9 mouse cellular contexts compared by ENCODE assay signal in genomic region chr15:99031388-99031675, GRCm38 (mm10). TPM values are rescaled to one million over a fixed set of nuclear protein-coding genes. Genes with fewer than 3 reads are reported as not detected.
DNase-seq lines count a peak whose midpoint lies in the region; ATAC-seq lines count a peak whose summit lies in the region.
"Had no signal": no experiment of that assay in that cellular context is flagged by ENCODE, and none has a peak within 500 bp of the region (broad histone marks: within the 10 kb centered on the region; RNA-seq: fewer than 3 reads in every experiment).

No protein-coding gene starts in this region.

- H3K9ac ChIP-seq in midbrain, embryonic 11.5 days (ENCODE audit: low read length), result no peak overlapping the region
- H3K9ac ChIP-seq in midbrain, embryonic 16.5 days (ENCODE audit: low read depth, low read length), result no peak overlapping the region
- peak overlapping the region; percentile 78; the same call in 1 of the 2 replicates for H3K9ac ChIP-seq in intestine, embryonic 14.5 days (ENCODE audit: low read length)
- H3K9ac ChIP-seq in stomach, embryonic 14.5 days (replicated peaks; ENCODE audit: low read depth, low read length), result no peak overlapping the region; the same call in 1 of the 2 replicates

- H3K4me1 ChIP-seq in erythroblast, embryonic 14.5 days (ENCODE audit: control insufficient read depth), result peaks cover 63% of the 10 kb centered on the region
- peaks cover 11% of the 10 kb centered on the region for H3K4me1 ChIP-seq in midbrain, embryonic 11.5 days (ENCODE audit: control insufficient read depth, insufficient read depth, low read length)
- H3K4me1 ChIP-seq in midbrain, embryonic 16.5 days (ENCODE audit: control insufficient read depth, insufficient read depth, low read length), result peaks cover 14% of the 10 kb centered on the region
- peaks cover 8% of the 10 kb centered on the region for H3K4me1 ChIP-seq in intestine, embryonic 14.5 days (replicated peaks; ENCODE audit: control insufficient read depth, insufficient read depth, low read length)
- peaks cover 23% of the 10 kb centered on the region for H3K4me1 ChIP-seq in stomach, embryonic 14.5 days (ENCODE audit: control insufficient read depth, insufficient read depth, low read length)

- peak overlapping the region; percentile 77 for H3K4me2 ChIP-seq in midbrain, embryonic 11.5 days
- H3K4me2 ChIP-seq in midbrain, embryonic 16.5 days (ENCODE audit: low read length), result no peak overlapping the region
- H3K4me2 ChIP-seq in intestine, embryonic 14.5 days (ENCODE audit: low read length), result peak overlapping the region; percentile 77
- H3K4me2 ChIP-seq in stomach, embryonic 14.5 days (replicated peaks; ENCODE audit: low read depth, low read length), result peak overlapping the region; percentile 69

- no peak for ATAC-seq in erythroblast, adult 5-6 weeks (replicated peaks; ENCODE audit: low FRiP score, poor library complexity, severe bottlenecking)
- ATAC-seq in midbrain, embryonic 11.5 days (ENCODE audit: low FRiP score), result no peak
- no peak for ATAC-seq in midbrain, embryonic 16.5 days
- no peak for ATAC-seq in intestine, embryonic 14.5 days (replicated peaks; ENCODE audit: low FRiP score, low TSS enrichment, low read depth)
- no peak for ATAC-seq in stomach, embryonic 14.5 days (ENCODE audit: insufficient number of reproducible peaks, insufficient read depth, low FRiP score, low read depth)

- WGBS in midbrain, embryonic 11.5 days, result 84% methylated on average over 4 of the region's 4 CpGs
- 84% methylated on average over 4 of the region's 4 CpGs for WGBS in midbrain, embryonic 16.5 days
- 58% methylated on average over 4 of the region's 4 CpGs for WGBS in intestine, embryonic 14.5 days
- whole genome bisulfite sequencing in stomach, embryonic 14.5 days, result 66% methylated on average over 4 of the region's 4 CpGs

- H3K27me3 ChIP-seq in erythroblast, embryonic 14.5 days (ENCODE audit: control insufficient read depth), result no peaks in the 10 kb centered on the region
- peaks cover 5% of the 10 kb centered on the region for H3K27me3 ChIP-seq in midbrain, embryonic 11.5 days (ENCODE audit: control insufficient read depth, insufficient read depth, low read length)
- H3K27me3 ChIP-seq in midbrain, embryonic 16.5 days (ENCODE audit: control insufficient read depth, insufficient read depth, low read depth, low read length), result peaks cover 6% of the 10 kb centered on the region
- no peaks in the 10 kb centered on the region for H3K27me3 ChIP-seq in intestine, embryonic 14.5 days (replicated peaks; ENCODE audit: control insufficient read depth, insufficient read depth, low read length)
- H3K27me3 ChIP-seq in stomach, embryonic 14.5 days (ENCODE audit: control insufficient read depth, insufficient read depth, low read length), result no peaks in the 10 kb centered on the region

- no peak for DNase-seq in midbrain, embryonic 11.5 days (ENCODE audit: low spot score, missing footprints)
- no peak for DNase-seq in intestine, embryonic 14.5 days (ENCODE audit: low spot score)
- no peak for DNase-seq in T-cell, adult 2 months (ENCODE audit: low spot score)
- DNase-seq in left cerebral cortex, postnatal 10 days (ENCODE audit: extremely low spot score in 1 of 2, low spot score in 2 of 2), result no peak
- DNase-seq: cerebellum, postnatal 10 days had no signal

- H3K36me3 ChIP-seq in erythroblast, embryonic 14.5 days (ENCODE audit: control insufficient read depth), result peaks cover 51% of the 10 kb centered on the region
- no peaks in the 10 kb centered on the region for H3K36me3 ChIP-seq in midbrain, embryonic 11.5 days (ENCODE audit: control insufficient read depth, insufficient read depth, low read length)
- no peaks in the 10 kb centered on the region for H3K36me3 ChIP-seq in midbrain, embryonic 16.5 days (ENCODE audit: control insufficient read depth, insufficient read depth, low read length)
- H3K36me3 ChIP-seq in intestine, embryonic 14.5 days (ENCODE audit: control insufficient read depth, insufficient read depth, low read length), result peaks cover 24% of the 10 kb centered on the region
- H3K36me3 ChIP-seq in stomach, embryonic 14.5 days (ENCODE audit: control insufficient read depth, insufficient read depth, low read length), result peaks cover 18% of the 10 kb centered on the region

- H3K27ac ChIP-seq in midbrain, embryonic 11.5 days (ENCODE audit: low read depth, low read length), result no peak overlapping the region
- H3K27ac ChIP-seq in midbrain, embryonic 16.5 days (ENCODE audit: low read length), result no peak overlapping the region
- no peak overlapping the region for H3K27ac ChIP-seq in intestine, embryonic 14.5 days (ENCODE audit: low read depth)
- H3K27ac ChIP-seq in stomach, embryonic 14.5 days (ENCODE audit: low read length), result no peak overlapping the region

- no peaks in the 10 kb centered on the region for H3K9me3 ChIP-seq in erythroblast, embryonic 14.5 days (ENCODE audit: control insufficient read depth, low read length)
- no peaks in the 10 kb centered on the region for H3K9me3 ChIP-seq in midbrain, embryonic 11.5 days (ENCODE audit: control insufficient read depth, low read length)
- H3K9me3 ChIP-seq in midbrain, embryonic 16.5 days (replicated peaks; ENCODE audit: control insufficient read depth, low read length, poor library complexity, severe bottlenecking), result no peaks in the 10 kb centered on the region
- H3K9me3 ChIP-seq in intestine, embryonic 14.5 days (ENCODE audit: control insufficient read depth, low read length), result no peaks in the 10 kb centered on the region
- no peaks in the 10 kb centered on the region for H3K9me3 ChIP-seq in stomach, embryonic 14.5 days (ENCODE audit: control insufficient read depth, low read depth, low read length)

- intact Hi-C loops in left cerebral cortex, postnatal 10 days (cut with DNase I), result no loop called here

- peak overlapping the region; percentile 70 for H3K4me3 ChIP-seq in erythroblast, embryonic 14.5 days (replicated peaks)
- peak overlapping the region; percentile 52 for H3K4me3 ChIP-seq in midbrain, embryonic 11.5 days (ENCODE audit: low read depth, low read length)
- no peak overlapping the region for H3K4me3 ChIP-seq in midbrain, embryonic 16.5 days (ENCODE audit: low read depth, low read length)
- peak overlapping the region; percentile 67 for H3K4me3 ChIP-seq in intestine, embryonic 14.5 days (ENCODE audit: low read depth, low read length)
- peak overlapping the region; percentile 56 for H3K4me3 ChIP-seq in stomach, embryonic 14.5 days (ENCODE audit: low read depth, low read length)

RNA-seq across cellular contexts. Expression of gene Tuba1c, which starts 1.6 kb away (rescaled TPM):
- 12.6 and 20.7 TPM in 2 replicates for polyA plus RNA-seq in erythroblast, embryonic 14.5 days (2012)
- 73.8 and 96.1 TPM in 2 replicates for total RNA-seq in erythroblast, adult 5-6 weeks (2015; ENCODE audit: low replicate concordance)
- 36.4 and 46.4 TPM in 2 replicates for total RNA-seq in erythroblast, adult 5-6 weeks (2017; ENCODE audit: low replicate concordance)
- 102 and 106 TPM in 2 replicates for polyA plus RNA-seq in midbrain, embryonic 11.5 days (2014; fragmentation: Nextera tagmentation; extraction: Ambion mirVana)
- polyA plus RNA-seq in midbrain, embryonic 16.5 days (2015; fragmentation: Nextera tagmentation; extraction: Ambion mirVana), result 11.6 and 12.5 TPM in 2 replicates
- polyA plus RNA-seq in intestine, embryonic 14.5 days (2014; fragmentation: Nextera tagmentation; extraction: Ambion mirVana), result 269 and 276 TPM in 2 replicates
- polyA plus RNA-seq in stomach, embryonic 14.5 days (2014; fragmentation: Nextera tagmentation; extraction: Ambion mirVana), result 191 and 203 TPM in 2 replicates
- total RNA-seq in left cerebral cortex, postnatal 10 days (2021), result 100 to 1,000 TPM; 255 to 292 TPM

RNA-seq across cellular contexts. Expression of gene Prph, which starts 23.6 kb away (rescaled TPM):
- not detected in 2 replicates for polyA plus RNA-seq in erythroblast, embryonic 14.5 days (2012)
- not detected in 2 replicates for total RNA-seq in erythroblast, adult 5-6 weeks (2015; ENCODE audit: low replicate concordance)
- not detected in 2 replicates for total RNA-seq in erythroblast, adult 5-6 weeks (2017; ENCODE audit: low replicate concordance)
- polyA plus RNA-seq in midbrain, embryonic 11.5 days (2014; fragmentation: Nextera tagmentation; extraction: Ambion mirVana), result 3.6 and 4.8 TPM in 2 replicates
- polyA plus RNA-seq in midbrain, embryonic 16.5 days (2015; fragmentation: Nextera tagmentation; extraction: Ambion mirVana), result 5.1 and 7.1 TPM in 2 replicates
- 54.4 and 56.3 TPM in 2 replicates for polyA plus RNA-seq in intestine, embryonic 14.5 days (2014; fragmentation: Nextera tagmentation; extraction: Ambion mirVana)
- 31.1 and 38.9 TPM in 2 replicates for polyA plus RNA-seq in stomach, embryonic 14.5 days (2014; fragmentation: Nextera tagmentation; extraction: Ambion mirVana)
- 1 to 10 TPM; 5.5 to 5.9 TPM for total RNA-seq in left cerebral cortex, postnatal 10 days (2021)

RNA-seq across cellular contexts. Expression of gene Troap, which starts 43.0 kb away (rescaled TPM):
- polyA plus RNA-seq in erythroblast, embryonic 14.5 days (2012), result 17.1 and 18.1 TPM in 2 replicates
- total RNA-seq in erythroblast, adult 5-6 weeks (2015; ENCODE audit: low replicate concordance), result 11.9 and 21.7 TPM in 2 replicates
- total RNA-seq in erythroblast, adult 5-6 weeks (2017; ENCODE audit: low replicate concordance), result 20.4 and 28.1 TPM in 2 replicates
- 19.7 and 27.2 TPM in 2 replicates for polyA plus RNA-seq in midbrain, embryonic 11.5 days (2014; fragmentation: Nextera tagmentation; extraction: Ambion mirVana)
- polyA plus RNA-seq in midbrain, embryonic 16.5 days (2015; fragmentation: Nextera tagmentation; extraction: Ambion mirVana), result 3.2 and 4.9 TPM in 2 replicates
- polyA plus RNA-seq in intestine, embryonic 14.5 days (2014; fragmentation: Nextera tagmentation; extraction: Ambion mirVana), result 25.4 and 27.7 TPM in 2 replicates
- 22.7 and 24.6 TPM in 2 replicates for polyA plus RNA-seq in stomach, embryonic 14.5 days (2014; fragmentation: Nextera tagmentation; extraction: Ambion mirVana)
- total RNA-seq in left cerebral cortex, postnatal 10 days (2021), result 1 to 10 TPM; 1.4 to 2.2 TPM

RNA-seq across cellular contexts. Expression of gene C1ql4, which starts 56.3 kb away (rescaled TPM):
- not detected in 2 replicates for polyA plus RNA-seq in erythroblast, embryonic 14.5 days (2012)
- not detected in 2 replicates for total RNA-seq in erythroblast, adult 5-6 weeks (2015; ENCODE audit: low replicate concordance)
- not detected in 2 replicates for total RNA-seq in erythroblast, adult 5-6 weeks (2017; ENCODE audit: low replicate concordance)
- 5.0 and 6.2 TPM in 2 replicates for polyA plus RNA-seq in midbrain, embryonic 11.5 days (2014; fragmentation: Nextera tagmentation; extraction: Ambion mirVana)
- polyA plus RNA-seq in midbrain, embryonic 16.5 days (2015; fragmentation: Nextera tagmentation; extraction: Ambion mirVana), result 7.2 and 7.8 TPM in 2 replicates
- polyA plus RNA-seq in intestine, embryonic 14.5 days (2014; fragmentation: Nextera tagmentation; extraction: Ambion mirVana), result 0.16 TPM in 1 of 2 replicates, not detected in the other
- 0.22 TPM in 1 of 2 replicates, not detected in the other for polyA plus RNA-seq in stomach, embryonic 14.5 days (2014; fragmentation: Nextera tagmentation; extraction: Ambion mirVana)
- total RNA-seq in left cerebral cortex, postnatal 10 days (2021), result not detected
